Mouse (Mus musculus) CH12.LX (cell line): ENCODE data around the gene Ccdc85b. TPM values are rescaled to one million over a fixed set of nuclear protein-coding genes. Genes with fewer than 3 reads are reported as not detected.

Experiments used
- DNase-seq: peaks from one replicate; pipeline ENCODE4 v3.0.0-alpha.2; 2013; ENCODE audit errors: extremely low read depth
- H3K27ac ChIP-seq: 2 replicates; pipeline ENCODE4 v1.5.1; 2012; ENCODE audit warnings: low read depth, mild to moderate bottlenecking, control low read depth, moderate library complexity; ENCODE audit not compliant: insufficient read depth
- H3K27me3 ChIP-seq: replicated peaks from 2 replicates; pipeline ENCODE3; 2012; ENCODE audit warnings: inconsistent platforms
- H3K36me3 ChIP-seq, 2 experiments: replicated peaks in 1 of 2; 2 replicates each; pipeline versions ENCODE3 to v1.6.1; 2012; ENCODE audit warnings: inconsistent platforms in 1 of 2, low read length in 1 of 2, mild to moderate bottlenecking in 1 of 2, mixed read lengths in 1 of 2, moderate library complexity in 1 of 2; ENCODE audit not compliant: control insufficient read depth in 1 of 2, insufficient read depth in 1 of 2
- H3K4me1 ChIP-seq, 2 experiments: 2 replicates each; pipeline ENCODE4 v1.6.1; 2012; ENCODE audit warnings: inconsistent platforms in 1 of 2, moderate library complexity in 1 of 2; ENCODE audit not compliant: insufficient read depth in 2 of 2, control insufficient read depth in 1 of 2
- H3K4me2 ChIP-seq: 2 replicates; pipeline ENCODE4 v1.6.1; 2012; ENCODE audit warnings: low read depth, mild to moderate bottlenecking, control low read depth; ENCODE audit not compliant: poor library complexity, insufficient read depth, severe bottlenecking
- H3K4me3 ChIP-seq, 3 experiments: fragments of 150-350 bp in 1 of 3; sonication (generic) in 1 of 3; replicated peaks in 1 of 3; 2 replicates each; pipeline versions ENCODE3 to v1.5.1; 2011 to 2012; ENCODE audit warnings: low read depth in 2 of 3, low read length in 2 of 3, mild to moderate bottlenecking in 2 of 3, moderate library complexity in 2 of 3, control low read depth in 1 of 3, improper control_type of control experiment in 1 of 3, inconsistent platforms in 1 of 3, mixed read lengths in 1 of 3; ENCODE audit not compliant: poor library complexity in 1 of 3
- H3K79me2 ChIP-seq: replicated peaks from 2 replicates; pipeline ENCODE4 v1.6.1; 2012; ENCODE audit warnings: mild to moderate bottlenecking, moderate library complexity; ENCODE audit not compliant: control insufficient read depth, poor library complexity, insufficient read depth, severe bottlenecking; ENCODE audit errors: extremely low read depth
- H3K9ac ChIP-seq: 2 replicates; pipeline ENCODE4 v1.6.1; 2012; ENCODE audit warnings: low read depth, mild to moderate bottlenecking, control low read depth, moderate library complexity; ENCODE audit not compliant: insufficient read depth
- H3K9me3 ChIP-seq: replicated peaks from 2 replicates; pipeline ENCODE3; 2012; ENCODE audit warnings: low read length, inconsistent platforms, mixed read lengths
- CHD1 ChIP-seq: IDR thresholded peaks from 2 replicates; pipeline ENCODE4 v1.6.1; 2012; ENCODE audit warnings: low read depth, low read length, improper control_type of control experiment, inconsistent platforms
- E2F4 ChIP-seq: IDR thresholded peaks from 2 replicates; pipeline ENCODE4 v1.6.1; 2011; ENCODE audit warnings: low read depth, low read length, improper control_type of control experiment; ENCODE audit not compliant: insufficient replicate concordance
- ELF1 ChIP-seq: IDR thresholded peaks from 2 replicates; pipeline ENCODE4 v1.6.1; 2014; ENCODE audit warnings: low read depth, mild to moderate bottlenecking, inconsistent platforms, low read length, improper control_type of control experiment
- GABPA ChIP-seq: IDR thresholded peaks from 2 replicates; pipeline ENCODE4 v1.6.1; 2012; ENCODE audit warnings: low read depth, low read length, improper control_type of control experiment, inconsistent platforms; ENCODE audit not compliant: insufficient replicate concordance
- JUN ChIP-seq: IDR thresholded peaks from 2 replicates; pipeline ENCODE4 v1.6.1; 2011; ENCODE audit warnings: low read depth, mild to moderate bottlenecking, low read length, improper control_type of control experiment, moderate library complexity; ENCODE audit not compliant: insufficient read depth
- KAT2A ChIP-seq: IDR thresholded peaks from 2 replicates; pipeline ENCODE4 v1.6.1; 2012; ENCODE audit warnings: low read length, improper control_type of control experiment, inconsistent platforms; ENCODE audit not compliant: insufficient replicate concordance
- MXI1 ChIP-seq: IDR thresholded peaks from 2 replicates; pipeline ENCODE4 v1.6.1; 2011; ENCODE audit warnings: mild to moderate bottlenecking, low read depth, low read length, improper control_type of control experiment
- MYC ChIP-seq: IDR thresholded peaks from 2 replicates; pipeline ENCODE4 v1.6.1; 2011; ENCODE audit warnings: low read depth, mild to moderate bottlenecking, improper control_type of control experiment, low read length
- NELFE ChIP-seq: IDR thresholded peaks from 2 replicates; pipeline ENCODE4 v1.6.1; 2011; ENCODE audit warnings: low read depth, low read length, improper control_type of control experiment
- NRF1 ChIP-seq: IDR thresholded peaks from 2 replicates; pipeline ENCODE4 v1.6.1; 2014; ENCODE audit warnings: low read depth, mild to moderate bottlenecking, inconsistent platforms, low read length, improper control_type of control experiment, moderate library complexity
- POLR2AphosphoS2 ChIP-seq: IDR thresholded peaks from 2 replicates; pipeline ENCODE4 v1.6.1; 2011; ENCODE audit warnings: low read depth, low read length, improper control_type of control experiment
- RCOR1 ChIP-seq: conservative IDR thresholded peaks from 2 replicates; pipeline ENCODE4 v1.6.1; 2012; ENCODE audit warnings: low read depth, mild to moderate bottlenecking, inconsistent platforms, low read length, improper control_type of control experiment
- SIN3A ChIP-seq: IDR thresholded peaks from 2 replicates; pipeline ENCODE4 v1.6.1; 2012; ENCODE audit warnings: low read length, improper control_type of control experiment, inconsistent platforms
- TBP ChIP-seq: conservative IDR thresholded peaks from 2 replicates; pipeline ENCODE4 v1.6.1; 2011; ENCODE audit warnings: low read depth, low read length, improper control_type of control experiment
- USF1 ChIP-seq: IDR thresholded peaks from 2 replicates; pipeline ENCODE4 v1.6.1; 2014; ENCODE audit warnings: low read depth, mild to moderate bottlenecking, inconsistent platforms, low read length, improper control_type of control experiment
- ZMIZ1 ChIP-seq: IDR thresholded peaks from 2 replicates; pipeline ENCODE4 v1.6.1; 2012; ENCODE audit warnings: low read depth, mild to moderate bottlenecking, inconsistent platforms, low read length, improper control_type of control experiment
- dilution Hi-C: fragments of 300-500 bp; cut with MboI; formaldehyde crosslinking; loops from 2 replicates; pipeline ENCODE4 v1.14.3; 2020; ENCODE audit warnings: low sequenced_read_pairs; ENCODE audit not compliant: extremely low pct_unique_long_range_greater_than_20kb, extremely low pct_ligation_motif_present
- in situ Hi-C: fragments of 300-500 bp; cut with MboI; formaldehyde crosslinking; loops from 3 replicates; pipeline ENCODE4 v1.14.3; 2019; ENCODE audit warnings: low sequenced_read_pairs, low pct_ligation_motif_present, low pct_unique_long_range_greater_than_20kb, mixed read lengths
- polyA plus RNA-seq: library from polyadenylated mRNA; unstranded; fragments of >175 nt; gene quantifications from 2 replicates; pipeline ENCODE4 v1.2.1, GENCODE M21; 2012; ENCODE audit warnings: low read depth; ENCODE audit not compliant: insufficient read length
- total RNA-seq, 2 experiments: library from RNA; depleted of rRNA; stranded (reverse); fragments of 300-350 nt in 1 of 2; fragments of >200 nt in 1 of 2; gene quantifications; 2 replicates each; pipeline ENCODE4 v1.2.3; 2012 to 2014

The Ccdc85b gene
- total and polyA plus RNA-seq, 3 experiments = 2.1 to 4.2 (median 4.1) TPM

GRCm38 (mm10) chr19:5410641-5411040, 47.1 kb downstream of the Ccdc85b start:
- in situ Hi-C loops = no loop called here
- H3K4me2 ChIP-seq = no peak overlapping the region
- H3K4me1 ChIP-seq = peaks cover 9 to 24% of the 10 kb centered on the region in 2 experiments; a peak in 3 of 4 replicates
- H3K79me2 ChIP-seq = no peaks in the 10 kb centered on the region
- no peak overlapping the region for H3K27ac ChIP-seq
- no peak for TF ChIP-seq MXI1
- no peak for TF ChIP-seq POLR2AphosphoS2
- TF ChIP-seq ELF1 = no peak
- TF ChIP-seq USF1 = no peak
- no peak for DNase-seq
- dilution Hi-C loops = no loop called here
- H3K9ac ChIP-seq = no peak overlapping the region
- H3K4me3 ChIP-seq = no peak overlapping the region
- no peaks in the 10 kb centered on the region for H3K9me3 ChIP-seq
- peaks cover 0 to 6% of the 10 kb centered on the region in 2 experiments for H3K36me3 ChIP-seq
- H3K27me3 ChIP-seq = no peaks in the 10 kb centered on the region

GRCm38 (mm10) chr19:5409068-5409467, 48.6 kb downstream of the Ccdc85b start:
- no peak overlapping the region for H3K4me3 ChIP-seq
- no peak for TF ChIP-seq NRF1
- no peak for TF ChIP-seq KAT2A
- TF ChIP-seq ZMIZ1 = no peak
- no peak for TF ChIP-seq JUN
- TF ChIP-seq NELFE = no peak
- TF ChIP-seq E2F4 = no peak
- TF ChIP-seq MYC = no peak
- TF ChIP-seq SIN3A = no peak
- TF ChIP-seq POLR2AphosphoS2 = no peak
- no peak for TF ChIP-seq RCOR1
- no peak for TF ChIP-seq GABPA
- no peak for TF ChIP-seq CHD1
- no peak for TF ChIP-seq TBP
- TF ChIP-seq, all 38 proteins: peak for 0

More at GRCm38 (mm10) chr19:5409068-5409467, 48.6 kb downstream of the Ccdc85b start:
- Histone ChIP-seq H3K79me2 (no peaks in the 10 kb centered on the region), H3K9ac (no peak overlapping the region), H3K4me2 (no peak overlapping the region), H3K27me3 (no peaks in the 10 kb centered on the region), H3K27ac (no peak overlapping the region), H3K9me3 (no peaks in the 10 kb centered on the region), H3K4me1 (peaks cover 9 to 26% of the 10 kb centered on the region in 2 experiments; a peak in 3 of 4 replicates), H3K36me3 (peaks cover 0 to 6% of the 10 kb centered on the region in 2 experiments)
- in situ Hi-C loops (no loop called here), dilution Hi-C loops (no loop called here)
- DNase-seq = no peak
